Comparison of ENCODE assay signal across 8 mouse cellular contexts in genomic region chr11:78176402-78176862, GRCm38 (mm10). TPM values are rescaled to one million over a fixed set of nuclear protein-coding genes. Genes with fewer than 3 reads are reported as not detected.
DNase-seq lines count a peak whose midpoint lies in the region; ATAC-seq and TF ChIP-seq lines count a peak whose summit lies in the region.

Nek8 (minus strand) TSS chr11:78176675.
Tlcd1 (plus strand) TSS chr11:78176711.

- peaks cover 9% of the 10 kb centered on the region for H3K79me3 ChIP-seq in C2C12 (ENCODE audit: low read depth)

- TF ChIP-seq POLR2A in bone marrow, adult 2 months (IDR thresholded peaks at IDR 0.05; ENCODE audit: borderline replicate concordance, control insufficient read depth, low read depth, low read length) = peak; percentile 34; the same call in 1 of the 2 replicates
- TF ChIP-seq POLR2A in embryonic fibroblast, embryonic 13.5 days (IDR thresholded peaks at IDR 0.05; ENCODE audit: low read depth, low read length) = peak; percentile 64

- peak within 1 kb of the TSS; percentile 91 for H3K4me2 ChIP-seq in heart, embryonic 11.5 days
- peak within 1 kb of the TSS; percentile 94 for H3K4me2 ChIP-seq in kidney, embryonic 15.5 days
- peak within 1 kb of the TSS; percentile 81 for H3K4me2 ChIP-seq in liver, embryonic 13.5 days

- no peaks in the 10 kb centered on the region for H3K9me3 ChIP-seq in heart, embryonic 11.5 days (replicated peaks; ENCODE audit: control insufficient read depth, low read length)
- no peaks in the 10 kb centered on the region for H3K9me3 ChIP-seq in kidney, embryonic 15.5 days (replicated peaks)
- H3K9me3 ChIP-seq in liver, embryonic 13.5 days (replicated peaks) = no peaks in the 10 kb centered on the region

- peak within 1 kb of the TSS; percentile 56 for H3K4me3 ChIP-seq in C2C12 (ENCODE audit: insufficient read depth, poor library complexity, severe bottlenecking)
- peak within 1 kb of the TSS; percentile 96 for H3K4me3 ChIP-seq in bone marrow, adult 2 months (replicated peaks; ENCODE audit: control insufficient read depth, low read depth, low read length)
- peak within 1 kb of the TSS; percentile 59 for H3K4me3 ChIP-seq in embryonic fibroblast, embryonic 13.5 days (ENCODE audit: insufficient read depth, low read length)
- peak within 1 kb of the TSS; percentile 69 for H3K4me3 ChIP-seq in heart, embryonic 11.5 days (ENCODE audit: low read depth, low read length)
- H3K4me3 ChIP-seq in kidney, embryonic 15.5 days (replicated peaks) = peak within 1 kb of the TSS; percentile 66
- H3K4me3 ChIP-seq in liver, embryonic 13.5 days (replicated peaks) = peak within 1 kb of the TSS; percentile 94

- ATAC-seq in heart, embryonic 11.5 days (replicated peaks; ENCODE audit: insufficient number of reproducible peaks, low FRiP score, low TSS enrichment) = peak; percentile 72
- peak; percentile 27 for ATAC-seq in kidney, embryonic 15.5 days (replicated peaks; ENCODE audit: low FRiP score)
- peak; percentile 26 for ATAC-seq in liver, embryonic 13.5 days (ENCODE audit: low read depth)

- peaks cover 35% of the 10 kb centered on the region for H3K36me3 ChIP-seq in C2C12 (ENCODE audit: control insufficient read depth, insufficient read depth)
- H3K36me3 ChIP-seq in heart, embryonic 11.5 days (ENCODE audit: control insufficient read depth, insufficient read depth, low read length) = peaks cover 19% of the 10 kb centered on the region
- H3K36me3 ChIP-seq in kidney, embryonic 15.5 days = peaks cover 32% of the 10 kb centered on the region
- H3K36me3 ChIP-seq in liver, embryonic 13.5 days = peaks cover 31% of the 10 kb centered on the region
- H3K36me3 ChIP-seq in splenic B cell, adult 2 months (ENCODE audit: control insufficient read depth, insufficient read depth, low read length, poor library complexity, severe bottlenecking) = peaks cover 8% of the 10 kb centered on the region

- H3K79me2 ChIP-seq in C2C12 (ENCODE audit: control insufficient read depth, insufficient read depth) = peaks cover 21% of the 10 kb centered on the region

- no peaks in the 10 kb centered on the region for H3K27me3 ChIP-seq in C2C12 (ENCODE audit: control insufficient read depth, insufficient read depth, insufficient read length)
- no peaks in the 10 kb centered on the region for H3K27me3 ChIP-seq in heart, embryonic 11.5 days (ENCODE audit: control insufficient read depth, insufficient read depth, low read length)
- no peaks in the 10 kb centered on the region for H3K27me3 ChIP-seq in kidney, embryonic 15.5 days
- H3K27me3 ChIP-seq in liver, embryonic 13.5 days = no peaks in the 10 kb centered on the region
- no peaks in the 10 kb centered on the region for H3K27me3 ChIP-seq in splenic B cell, adult 2 months (ENCODE audit: control insufficient read depth, insufficient read depth, low read length, poor library complexity, severe bottlenecking)

- peak within 1 kb of the TSS; percentile 80 for H3K9ac ChIP-seq in heart, embryonic 11.5 days (ENCODE audit: low read depth, low read length)
- peak within 1 kb of the TSS; percentile 81 for H3K9ac ChIP-seq in kidney, embryonic 15.5 days
- peak within 1 kb of the TSS; percentile 99 for H3K9ac ChIP-seq in liver, embryonic 13.5 days

- WGBS in bone marrow, adult 2 months = under 1% methylated on average over 32 of the region's 32 CpGs
- under 1% methylated on average over 32 of the region's 32 CpGs for WGBS in heart, embryonic 11.5 days (ENCODE audit: insufficient replicate concordance)
- WGBS in kidney, embryonic 15.5 days = 1% methylated on average over 32 of the region's 32 CpGs
- WGBS in liver, embryonic 13.5 days (ENCODE audit: insufficient replicate concordance) = under 1% methylated on average over 32 of the region's 32 CpGs

- H3K4me1 ChIP-seq in bone marrow, adult 2 months (ENCODE audit: control insufficient read depth, insufficient read depth, low read length) = no peaks in the 10 kb centered on the region; the same call in none of the 2 replicates
- peaks cover 5% of the 10 kb centered on the region for H3K4me1 ChIP-seq in embryonic fibroblast, embryonic 13.5 days (ENCODE audit: control insufficient read depth, insufficient read depth, low read length)
- H3K4me1 ChIP-seq in heart, embryonic 11.5 days (ENCODE audit: control insufficient read depth, insufficient read depth, low read length) = peaks cover 25% of the 10 kb centered on the region
- peaks cover 63% of the 10 kb centered on the region for H3K4me1 ChIP-seq in kidney, embryonic 15.5 days
- H3K4me1 ChIP-seq in liver, embryonic 13.5 days (replicated peaks) = peaks cover 68% of the 10 kb centered on the region

- peak; percentile 97 for DNase-seq in liver, embryonic 13.5 days
- peak; percentile 96 for DNase-seq in naive thymus-derived CD4-positive, alpha-beta T cell, adult 2 months (ENCODE audit: low read depth)
- DNase-seq in splenic B cell, adult 2 months (ENCODE audit: low read depth, low spot score) = peak; percentile 92

- peak within 1 kb of the TSS; percentile 97 for H3K27ac ChIP-seq in bone marrow, adult 2 months (ENCODE audit: control insufficient read depth, insufficient read depth, low read depth, low read length, poor library complexity)
- H3K27ac ChIP-seq in embryonic fibroblast, embryonic 13.5 days (ENCODE audit: insufficient read depth, low read length) = peak within 1 kb of the TSS; percentile 98
- peak within 1 kb of the TSS; percentile 97 for H3K27ac ChIP-seq in heart, embryonic 11.5 days (ENCODE audit: low read depth, low read length)
- H3K27ac ChIP-seq in kidney, embryonic 15.5 days = peak within 1 kb of the TSS; percentile 99
- H3K27ac ChIP-seq in liver, embryonic 13.5 days = peak within 1 kb of the TSS; percentile 100

- H3ac ChIP-seq in C2C12 (ENCODE audit: control insufficient read depth, insufficient read length, low read depth) = peak within 1 kb of the TSS; percentile 72

- no peak for TF ChIP-seq CTCF in C2C12 (IDR thresholded peaks at IDR 0.05; ENCODE audit: control insufficient read depth, insufficient read depth, insufficient read length)
- TF ChIP-seq CTCF in bone marrow, adult 2 months (IDR thresholded peaks at IDR 0.05; ENCODE audit: control insufficient read depth, insufficient read depth, low read length) = no peak
- TF ChIP-seq CTCF in embryonic fibroblast, embryonic 13.5 days (IDR thresholded peaks at IDR 0.05; ENCODE audit: borderline replicate concordance, insufficient read depth, low read length) = no peak

TF ChIP-seq in C2C12, 6 proteins besides CTCF, POLR2A, EP300 and RAD21:
- TF ChIP-seq CEBPB (IDR thresholded peaks at IDR 0.05; ENCODE audit: low read depth) (no peak), MAX (IDR thresholded peaks at IDR 0.05) (peak; percentile 47)
TF ChIP-seq in C2C12: peak in this region for 1.

RNA-seq across cellular contexts. Expression of gene Nek8, which starts in this region (rescaled TPM):
- 8.9 TPM for polyA plus RNA-seq in C2C12 (2012; fragmentation: generic; extraction: Trizol)
- 10.4 and 17.8 TPM in 2 replicates for polyA plus RNA-seq in bone marrow, adult 2 months (2011; ENCODE audit: insufficient read depth, insufficient read length, low replicate concordance, missing spikeins)
- polyA plus RNA-seq in embryonic fibroblast, embryonic 13.5 days (2011; ENCODE audit: insufficient read length, low read depth, missing spikeins) = 12.0 and 17.9 TPM in 2 replicates
- 9.9 and 10.6 TPM in 2 replicates for polyA plus RNA-seq in heart, embryonic 11.5 days (2014; fragmentation: Nextera tagmentation; extraction: Ambion mirVana)
- polyA plus RNA-seq in kidney, embryonic 15.5 days (2015; fragmentation: Nextera tagmentation; extraction: Ambion mirVana) = 21.1 and 25.0 TPM in 2 replicates
- polyA plus RNA-seq in liver, embryonic 13.5 days (2015; fragmentation: Nextera tagmentation; extraction: Ambion mirVana) = 8.9 and 9.2 TPM in 2 replicates

RNA-seq across cellular contexts. Expression of gene Tlcd1, which starts in this region (rescaled TPM):
- polyA plus RNA-seq in C2C12 (2012; fragmentation: generic; extraction: Trizol) = 15.9 TPM
- 48.0 and 66.6 TPM in 2 replicates for polyA plus RNA-seq in bone marrow, adult 2 months (2011; ENCODE audit: insufficient read depth, insufficient read length, low replicate concordance, missing spikeins)
- polyA plus RNA-seq in embryonic fibroblast, embryonic 13.5 days (2011; ENCODE audit: insufficient read length, low read depth, missing spikeins) = 13.6 and 15.3 TPM in 2 replicates
- 16.1 and 16.3 TPM in 2 replicates for polyA plus RNA-seq in heart, embryonic 11.5 days (2014; fragmentation: Nextera tagmentation; extraction: Ambion mirVana)
- 28.7 and 31.8 TPM in 2 replicates for polyA plus RNA-seq in kidney, embryonic 15.5 days (2015; fragmentation: Nextera tagmentation; extraction: Ambion mirVana)
- 50.3 and 54.3 TPM in 2 replicates for polyA plus RNA-seq in liver, embryonic 13.5 days (2015; fragmentation: Nextera tagmentation; extraction: Ambion mirVana)

Comparison
In these comparisons a context has a peak if more than half of its experiments do, and no peak if none do; other contexts are left out.
1. Peak in every context shown above with its lines: DNase-seq, ATAC-seq, H3K4me3 ChIP-seq and H3K27ac ChIP-seq.